Mouse (Mus musculus) lung, embryonic 14.5 days (tissue): ENCODE results near the gene M1ap. TPM values are rescaled to one million over a fixed set of nuclear protein-coding genes. Genes with fewer than 3 reads are reported as not detected.

Source experiments
- ATAC-seq: fragments of 200-750 bp; cut with Nextera tagmentation; 2 replicates; pipeline ENCODE4 v1.8.0; 2017; ENCODE audit warnings: mild to moderate bottlenecking, moderate TSS enrichment, moderate library complexity; ENCODE audit not compliant: insufficient read depth
- DNase-seq: peaks from one replicate; pipeline ENCODE4 v3.0.0-alpha.2; 2015
- H3K27ac ChIP-seq: fragments of 300-500 bp; sonication (generic); 2 replicates; pipeline ENCODE4 v1.5.1; 2014; ENCODE audit warnings: low read depth, mild to moderate bottlenecking, moderate library complexity
- H3K27me3 ChIP-seq: fragments of 300-500 bp; sonication (generic); 2 replicates; pipeline ENCODE4 v1.6.1; 2014; ENCODE audit warnings: low read length, control low read depth; ENCODE audit not compliant: insufficient read depth
- H3K36me3 ChIP-seq: fragments of 300-500 bp; sonication (generic); 2 replicates; pipeline ENCODE4 v1.6.1; 2014; ENCODE audit warnings: control low read depth; ENCODE audit not compliant: insufficient read depth
- H3K4me1 ChIP-seq: fragments of 300-500 bp; sonication (generic); 2 replicates; pipeline ENCODE4 v1.6.1; 2014; ENCODE audit warnings: antibody characterized with exemption, control low read depth; ENCODE audit not compliant: insufficient read depth
- H3K4me2 ChIP-seq: fragments of 300-500 bp; sonication (generic); 2 replicates; pipeline ENCODE4 v1.6.1; 2014; ENCODE audit warnings: mild to moderate bottlenecking
- H3K4me3 ChIP-seq: fragments of 300-500 bp; sonication (generic); 2 replicates; pipeline ENCODE4 v1.5.1; 2014; ENCODE audit warnings: low read depth, low read length
- H3K9ac ChIP-seq: fragments of 300-500 bp; sonication (generic); 2 replicates; pipeline ENCODE4 v1.6.1; 2014
- H3K9me3 ChIP-seq: fragments of 300-500 bp; sonication (generic); 2 replicates; pipeline ENCODE4 v1.6.1; 2016; ENCODE audit warnings: low read depth, low read length, control low read depth
- CTCF ChIP-seq: IDR thresholded peaks from 2 replicates; pipeline ENCODE4 v1.5.1; 2016; ENCODE audit warnings: antibody characterized with exemption, low read depth
- WGBS: fragments of 180-500 bp; shearing (Covaris S2); extraction: QIAGEN DNeasy Blood & Tissue Kit; methylation state at CpG from one replicate; pipeline ENCODE4 v1.1.7; 2014; 5-methylcytosine and 5-hydroxymethylcytosine counted together
- polyA plus RNA-seq: library from polyadenylated mRNA; unstranded; fragments of >200 nt; fragmentation: Nextera tagmentation; extraction: Ambion mirVana; gene quantifications from 2 replicates; pipeline ENCODE4 v1.2.1, GENCODE M21; 2014

M1ap gene
- polyA plus RNA-seq: 1.1 TPM in 2 replicates

- no peak for DNase-seq
- Histone ChIP-seq H3K4me3 (no peak within 1 kb of the TSS), H3K27ac (no peak within 1 kb of the TSS), H3K4me2 (no peak within 1 kb of the TSS), H3K9me3 (no peaks in the 10 kb centered on the region), H3K9ac (no peak within 1 kb of the TSS), H3K36me3 (no peaks in the 10 kb centered on the region), H3K4me1 (no peaks in the 10 kb centered on the region), H3K27me3 (no peaks in the 10 kb centered on the region)
- 64% methylated on average over 14 of the region's 14 CpGs for WGBS
- TF ChIP-seq CTCF: no peak
- no peak for ATAC-seq
Measured at GRCm38 (mm10) chr6:82946651-82947050, at the start of gene M1ap. Gene M1ap, plus strand, starts transcription at chr6:82946902.

DNA sequence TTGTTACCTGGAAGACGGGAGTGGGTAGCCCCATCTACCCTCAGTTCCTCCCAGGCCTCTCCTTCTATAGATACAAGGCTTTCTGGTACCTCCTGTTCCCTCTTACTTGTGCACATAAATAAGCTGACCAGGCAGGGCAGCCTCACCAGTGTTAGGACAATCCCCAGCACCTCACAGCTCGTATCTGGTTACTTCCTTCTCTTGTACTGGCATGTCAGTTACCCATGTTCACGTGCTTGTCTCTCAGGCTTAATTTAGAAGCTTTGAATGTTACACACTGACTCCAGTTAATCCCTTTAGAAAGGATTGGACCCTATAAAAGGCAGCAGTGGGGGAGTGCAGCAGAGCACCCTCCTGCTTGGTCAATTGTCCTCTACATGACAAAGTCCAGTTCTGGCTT lies 49.4 kb upstream of the M1ap start:
- Histone ChIP-seq H3K27me3 (no peaks in the 10 kb centered on the region), H3K27ac (no peak overlapping the region), H3K9me3 (no peaks in the 10 kb centered on the region), H3K4me2 (no peak overlapping the region), H3K9ac (no peak overlapping the region), H3K4me3 (no peak overlapping the region), H3K36me3 (no peaks in the 10 kb centered on the region), H3K4me1 (no peaks in the 10 kb centered on the region)
- DNase-seq (no peak), ATAC-seq (no peak)
- TF ChIP-seq CTCF: no peak
- WGBS: 55% methylated on average over 3 of the region's 3 CpGs

- no peak for TF ChIP-seq CTCF
Measured at GRCm38 (mm10) chr6:82898227-82898626, 48.5 kb upstream of the M1ap start.

DNA sequence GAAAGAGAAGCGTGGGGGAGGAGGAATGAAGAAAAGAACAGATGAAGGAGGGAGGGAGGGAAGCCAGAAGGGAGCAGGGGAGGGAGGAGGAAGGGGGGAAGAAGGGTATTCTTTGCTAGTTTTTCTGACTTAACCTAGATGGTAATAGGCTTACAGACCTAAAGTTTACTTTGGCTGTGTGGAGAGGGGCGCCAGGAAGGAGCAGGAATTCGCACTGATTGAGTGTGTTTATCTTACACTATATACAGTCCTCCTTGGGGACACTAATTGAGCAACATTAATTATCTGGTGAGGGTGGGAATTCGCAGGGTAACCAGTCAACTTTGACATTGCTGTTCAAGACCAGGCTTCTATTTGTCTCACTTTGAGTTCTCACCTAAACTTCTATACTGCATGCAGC lies 48.0 kb upstream of the M1ap start:
- H3K9ac ChIP-seq: no peak overlapping the region
- WGBS: 11% methylated on average over 4 of the region's 4 CpGs
- no peaks in the 10 kb centered on the region for H3K36me3 ChIP-seq
- no peak overlapping the region for H3K4me3 ChIP-seq
- no peaks in the 10 kb centered on the region for H3K9me3 ChIP-seq
- H3K4me2 ChIP-seq: no peak overlapping the region
- no peak overlapping the region for H3K27ac ChIP-seq
- ATAC-seq (peak; percentile 70), DNase-seq (peak; percentile 38)
- H3K4me1 ChIP-seq: no peaks in the 10 kb centered on the region
- no peaks in the 10 kb centered on the region for H3K27me3 ChIP-seq
- TF ChIP-seq CTCF: no peak

More at GRCm38 (mm10) chr6:82898227-82898626, 48.5 kb upstream of the M1ap start:
- no peak overlapping the region for H3K4me2 ChIP-seq
- no peak overlapping the region for H3K4me3 ChIP-seq
- no peak overlapping the region for H3K27ac ChIP-seq
- DNase-seq (no peak), ATAC-seq (peak; percentile 41; the same call in 1 of the 2 replicates)
- 60% methylated on average over 4 of the region's 4 CpGs for WGBS
- no peaks in the 10 kb centered on the region for H3K27me3 ChIP-seq
- H3K4me1 ChIP-seq: no peaks in the 10 kb centered on the region
- no peak overlapping the region for H3K9ac ChIP-seq
- H3K36me3 ChIP-seq: no peaks in the 10 kb centered on the region
- H3K9me3 ChIP-seq: no peaks in the 10 kb centered on the region

GRCm38 (mm10) chr6:82902559-82902958 lies 44.1 kb upstream of the M1ap start:
- no peak overlapping the region for H3K4me3 ChIP-seq
- H3K27ac ChIP-seq: no peak overlapping the region
- no peaks in the 10 kb centered on the region for H3K27me3 ChIP-seq
- no peak for TF ChIP-seq CTCF
- H3K4me2 ChIP-seq: no peak overlapping the region
- no peak overlapping the region for H3K9ac ChIP-seq
- WGBS: 51% methylated on average over 8 of the region's 8 CpGs
- H3K4me1 ChIP-seq: no peaks in the 10 kb centered on the region
- DNase-seq (no peak), ATAC-seq (no peak)
- H3K36me3 ChIP-seq: no peaks in the 10 kb centered on the region
- no peaks in the 10 kb centered on the region for H3K9me3 ChIP-seq

- H3K4me2 ChIP-seq: no peak overlapping the region
- no peak overlapping the region for H3K4me3 ChIP-seq
- DNase-seq: no peak
- H3K9ac ChIP-seq: no peak overlapping the region
- H3K9me3 ChIP-seq: no peaks in the 10 kb centered on the region
- ATAC-seq: no peak
- 80% methylated on average over 3 of the region's 3 CpGs for WGBS
- no peak overlapping the region for H3K27ac ChIP-seq
- no peaks in the 10 kb centered on the region for H3K36me3 ChIP-seq
- no peaks in the 10 kb centered on the region for H3K27me3 ChIP-seq
- TF ChIP-seq CTCF: no peak
- H3K4me1 ChIP-seq: no peaks in the 10 kb centered on the region
Measured at GRCm38 (mm10) chr6:82906985-82907384, 39.7 kb upstream of the M1ap start.

DNA sequence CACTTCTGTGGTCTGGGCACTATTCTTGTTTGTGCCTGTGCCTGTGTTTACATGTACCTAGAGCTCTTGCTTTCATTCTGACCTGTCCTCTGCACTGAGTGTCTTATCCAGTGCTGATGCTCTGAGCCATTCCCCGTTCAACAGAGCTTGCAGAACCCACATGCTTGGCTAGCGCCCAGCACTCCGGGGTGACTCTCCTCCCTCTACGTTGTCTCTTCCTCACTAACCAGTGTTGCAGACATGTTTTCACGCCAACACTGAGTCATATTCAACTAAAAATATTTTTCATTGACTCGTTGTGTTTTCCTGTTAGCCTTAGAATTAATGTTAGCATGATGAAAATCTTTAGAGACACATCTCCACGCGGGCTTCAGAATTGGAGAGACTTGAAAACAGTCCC lies 38.7 kb upstream of the M1ap start:
- no peak for TF ChIP-seq CTCF
- no peaks in the 10 kb centered on the region for H3K9me3 ChIP-seq
- no peaks in the 10 kb centered on the region for H3K4me1 ChIP-seq
- no peak overlapping the region for H3K4me3 ChIP-seq
- no peaks in the 10 kb centered on the region for H3K36me3 ChIP-seq
- DNase-seq (no peak), ATAC-seq (no peak)
- no peak overlapping the region for H3K27ac ChIP-seq
- no peaks in the 10 kb centered on the region for H3K27me3 ChIP-seq
- WGBS: 73% methylated on average over 8 of the region's 8 CpGs
- H3K9ac ChIP-seq: no peak overlapping the region
- no peak overlapping the region for H3K4me2 ChIP-seq
